Mouse (Mus musculus): ENCODE results near the gene Nlrp4f. TPM values are rescaled to one million over a fixed set of nuclear protein-coding genes. Genes with fewer than 3 reads are reported as not detected.

The Nlrp4f gene
- polyA plus RNA-seq, 1 experiment from 2014 or later: not detected

DNA sequence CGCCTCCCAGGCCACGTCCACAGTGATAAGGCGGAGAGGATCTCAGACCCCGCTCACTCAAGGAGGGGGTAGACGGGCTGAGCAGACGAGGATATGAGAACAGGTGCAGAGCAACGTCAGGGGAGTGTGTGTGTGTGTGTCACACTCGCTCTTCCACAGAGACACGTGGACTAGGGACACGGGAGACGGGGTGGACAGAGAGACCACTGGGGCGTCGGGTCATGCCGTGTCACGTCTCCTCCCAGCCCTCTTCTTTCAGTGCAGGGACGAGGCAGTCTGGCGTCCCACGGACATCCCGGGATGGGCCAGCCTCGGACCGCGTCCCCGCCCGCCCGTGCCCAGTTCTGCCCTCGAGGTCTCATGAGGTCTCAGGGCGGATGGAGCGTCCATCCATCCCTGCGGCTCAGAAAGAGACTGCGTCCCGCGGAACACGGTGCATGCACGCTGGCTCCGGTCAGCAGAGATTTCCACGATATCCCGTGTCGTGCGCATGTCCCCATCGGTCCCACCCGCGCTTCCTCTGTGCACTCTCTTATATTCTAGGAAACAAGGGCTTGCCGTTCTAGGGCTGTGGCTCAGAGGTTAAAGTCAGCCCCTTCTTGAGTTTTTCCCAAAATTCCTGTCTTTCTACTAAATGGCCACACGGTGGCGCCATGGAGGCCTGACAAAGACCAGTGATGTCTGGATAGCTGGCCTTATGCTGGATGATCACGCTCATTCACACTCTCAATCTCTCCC, 29.9 kb downstream of the Nlrp4f start:
- Histone ChIP-seq H3K27ac (no peak overlapping the region), H3K4me1 (replicated peaks) (peaks cover 5% of the 10 kb centered on the region; the same call in 1 of the 2 replicates), H3K4me2 (peak overlapping the region; percentile 55), H3K27me3 (0 out of 2 replicates have a peak, but pooled peaks cover 4% of the 10 kb centered on the region), H3K9me3 (replicated peaks) (no peaks in the 10 kb centered on the region), H3K36me3 (no peaks in the 10 kb centered on the region), H3K4me3 (replicated peaks) (peak overlapping the region; percentile 32), H3K9ac (no peak overlapping the region; the same call in 1 of the 2 replicates)
- DNase-seq (peak; percentile 6), ATAC-seq (ENCODE audit: low read depth) (peak; percentile 58)
- WGBS (ENCODE audit: insufficient replicate concordance): 14% methylated on average over 46 of the region's 46 CpGs

DNA sequence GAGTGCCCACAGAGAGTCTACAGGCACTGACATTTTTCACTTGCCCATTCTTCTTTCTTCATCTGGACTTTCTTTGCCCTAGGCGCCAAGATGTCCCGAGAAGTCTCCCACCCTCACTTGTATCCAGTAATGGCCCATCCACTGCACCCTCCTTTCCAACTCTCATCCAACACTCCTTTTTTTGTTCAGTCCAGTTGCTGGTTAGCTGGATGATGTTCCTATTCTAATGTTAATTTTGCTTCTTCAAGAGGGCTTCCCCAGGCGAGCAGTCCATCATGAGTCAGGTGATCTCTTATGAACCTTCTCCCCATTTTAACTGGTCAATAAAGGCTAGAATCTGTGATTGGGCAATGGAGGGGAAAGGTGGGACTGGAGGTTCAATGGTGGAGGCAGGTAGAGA, 31.7 kb downstream of the Nlrp4f start:
- ATAC-seq (ENCODE audit: low read depth): no peak
- WGBS (ENCODE audit: insufficient replicate concordance): 66% methylated on average over 3 of the region's 3 CpGs

DNA sequence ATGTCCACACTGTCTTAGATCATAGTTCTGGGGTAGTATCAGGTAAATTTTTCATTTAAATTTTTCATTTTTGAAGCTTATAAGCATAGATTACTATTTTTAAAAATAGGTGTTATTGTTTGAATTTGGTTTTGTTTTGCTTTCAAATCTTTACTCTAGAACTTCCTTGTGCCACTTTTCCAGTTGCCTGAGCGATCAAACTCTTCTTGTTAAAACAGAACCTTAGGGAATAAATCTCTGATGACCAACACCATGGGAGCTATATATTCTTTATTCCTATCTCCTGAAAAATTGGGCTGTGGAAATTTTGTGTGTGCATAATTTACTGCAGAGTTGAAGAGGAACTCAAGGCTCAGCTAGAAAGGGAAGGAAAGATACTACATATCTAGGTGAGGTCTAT, 55.8 kb downstream of the Nlrp4f start, which contains the start of gene Olfr466:
Gene Olfr466 (plus strand): TSS at position 301 of the 400 bp plus-strand sequence.
- Histone ChIP-seq H3K27ac (no peak within 1 kb of the TSS), H3K4me1 (replicated peaks) (no peaks in the 10 kb centered on the region), H3K27me3 (no peaks in the 10 kb centered on the region), H3K36me3 (no peaks in the 10 kb centered on the region), H3K4me2 (no peak within 1 kb of the TSS), H3K9ac (no peak within 1 kb of the TSS), H3K9me3 (replicated peaks) (no peaks in the 10 kb centered on the region), H3K4me3 (replicated peaks) (no peak within 1 kb of the TSS)
- ATAC-seq (ENCODE audit: low read depth): no peak
- 45% methylated on average over 1 of the region's 1 CpGs for WGBS (ENCODE audit: insufficient replicate concordance)
- no peak for DNase-seq

More for the DNA sequence above, 31.7 kb downstream of the Nlrp4f start:
- no peak overlapping the region for H3K4me3 ChIP-seq (replicated peaks)
- DNase-seq: no peak
- no peak overlapping the region for H3K4me2 ChIP-seq
- 0 out of 2 replicates have a peak, but pooled peaks cover 4% of the 10 kb centered on the region for H3K27me3 ChIP-seq
- no peak overlapping the region for H3K9ac ChIP-seq
- H3K4me1 ChIP-seq (replicated peaks): peaks cover 5% of the 10 kb centered on the region; the same call in 1 of the 2 replicates
- H3K9me3 ChIP-seq (replicated peaks): no peaks in the 10 kb centered on the region
- H3K36me3 ChIP-seq: no peaks in the 10 kb centered on the region
- no peak overlapping the region for H3K27ac ChIP-seq

DNA sequence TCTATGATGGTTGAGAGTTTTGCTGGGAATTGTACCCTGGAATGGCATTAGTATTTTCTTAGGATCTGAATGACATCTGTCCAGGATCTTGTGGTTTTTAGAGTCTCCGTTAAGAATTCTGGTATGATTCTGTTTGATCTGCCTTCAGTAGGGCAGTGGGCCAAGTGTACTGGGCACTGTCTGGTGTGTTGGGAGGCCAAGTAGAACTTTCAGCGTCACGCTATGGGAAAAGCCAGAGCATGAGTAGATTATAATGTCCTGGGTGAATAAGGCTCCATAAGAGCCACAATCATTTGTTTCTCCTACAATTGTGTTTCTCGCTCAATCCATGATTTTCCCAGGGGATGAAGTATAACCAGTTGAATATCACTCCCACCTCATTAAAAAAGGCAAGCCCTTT, 68.0 kb downstream of the Nlrp4f start, which contains the start of gene Olfr465-ps1:
Gene Olfr465-ps1 (plus strand): TSS at position 301 of the 400 bp plus-strand sequence.
- no peak within 1 kb of the TSS for H3K4me3 ChIP-seq (replicated peaks)
- no peaks in the 10 kb centered on the region for H3K36me3 ChIP-seq
- ATAC-seq (ENCODE audit: low read depth) (no peak), DNase-seq (no peak)
- no peak within 1 kb of the TSS for H3K9ac ChIP-seq
- WGBS (ENCODE audit: insufficient replicate concordance): 73% methylated on average over 4 of the region's 4 CpGs
- no peaks in the 10 kb centered on the region for H3K4me1 ChIP-seq (replicated peaks)
- H3K9me3 ChIP-seq (replicated peaks): no peaks in the 10 kb centered on the region
- H3K27ac ChIP-seq: no peak within 1 kb of the TSS
- no peak within 1 kb of the TSS for H3K4me2 ChIP-seq
- H3K27me3 ChIP-seq: no peaks in the 10 kb centered on the region

Other genes with a start within 250 kb of the Nlrp4f start
- gene Spata31d1c, start 172.9 kb downstream of the Nlrp4f start, polyA plus RNA-seq (2015; fragmentation: Nextera tagmentation; extraction: Ambion mirVana): not detected in 2 replicates
- not detected in 2 replicates for gene Prss47, start 153.2 kb downstream of the Nlrp4f start, polyA plus RNA-seq (2015; fragmentation: Nextera tagmentation; extraction: Ambion mirVana)
- gene Mfsd14b, start 93.0 kb downstream of the Nlrp4f start, polyA plus RNA-seq (2015; fragmentation: Nextera tagmentation; extraction: Ambion mirVana): 43.9 and 49.8 TPM in 2 replicates
- gene Olfr465-ps1, start 67.9 kb downstream of the Nlrp4f start, polyA plus RNA-seq (2015; fragmentation: Nextera tagmentation; extraction: Ambion mirVana): not detected in 2 replicates
- not detected in 2 replicates for gene Olfr466, start 55.7 kb downstream of the Nlrp4f start, polyA plus RNA-seq (2015; fragmentation: Nextera tagmentation; extraction: Ambion mirVana)
- not detected in 2 replicates for gene Gm10775, start 53.6 kb upstream of the Nlrp4f start, polyA plus RNA-seq (2015; fragmentation: Nextera tagmentation; extraction: Ambion mirVana)
- gene Zfp369, start 72.8 kb upstream of the Nlrp4f start, polyA plus RNA-seq (2015; fragmentation: Nextera tagmentation; extraction: Ambion mirVana): 3.5 and 3.7 TPM in 2 replicates

All from liver, embryonic 13.5 days (tissue).